Mouse (Mus musculus) CD4-positive naive resting alpha-beta T cell, adult 57 days (primary cell): Measurements from ENCODE around the gene Fbxo31. TPM values are rescaled to one million over a fixed set of nuclear protein-coding genes. Genes with fewer than 3 reads are reported as not detected.

Source experiments
- total RNA-seq: library from RNA; stranded (reverse); gene quantifications from one replicate; pipeline ENCODE4 v1.2.4, GENCODE M21; 2023

The Fbxo31 gene
- 21.6 TPM for total RNA-seq

GRCm38 (mm10) chr8:121578676-121579451 lies at the start of gene Fbxo31:
TSS of gene Fbxo31 (minus strand) at chr8:121578806.

GRCm38 (mm10) chr8:121590203-121591177 lies 11.9 kb upstream of the Fbxo31 start, which contains the start of gene Map1lc3b:
TSS of gene Map1lc3b (plus strand) at chr8:121590361.

GRCm38 (mm10) chr8:121544276-121544785 lies 34.3 kb downstream of the Fbxo31 start, which contains the start of gene 1700018B08Rik:
TSS of gene 1700018B08Rik (minus strand) at chr8:121544320.

Other genes with a start within 250 kb of the Fbxo31 start
- not detected for gene 1700018B08Rik, start 34.5 kb downstream of the Fbxo31 start, total RNA-seq
- 242 TPM for gene Map1lc3b, start 11.6 kb upstream of the Fbxo31 start, total RNA-seq
- gene Zcchc14, start 74.1 kb upstream of the Fbxo31 start, total RNA-seq, result 0.35 TPM
- gene Jph3, start 150.8 kb upstream of the Fbxo31 start, total RNA-seq, result not detected